ENCODE assay signal across 13 mouse cellular contexts in genomic region chr6:78280541-78280940, GRCm38 (mm10).
DNase-seq lines count a peak whose midpoint lies in the region.
"Had no signal": no experiment of that assay in that cellular context is flagged by ENCODE, and none has a peak within 500 bp of the region (broad histone marks: within the 10 kb centered on the region; RNA-seq: fewer than 3 reads in every experiment).

No protein-coding gene starts in this region.

- peak; percentile 72 for DNase-seq in right cerebral cortex, adult 18-20 months
- DNase-seq in right cerebral cortex, postnatal 4 days: no peak
- DNase-seq in frontal cortex, postnatal 36 days (ENCODE audit: low spot score in 2 of 2): peak; percentile 52 to 65
- DNase-seq in left cerebral cortex, adult 9 months (ENCODE audit: low spot score in 2 of 2): peak; percentile 39 to 60
- DNase-seq in spleen, postnatal 36 days (ENCODE audit: low spot score in 2 of 2): no peak
- DNase-seq in cerebellum, adult 9-11 months: no peak
- DNase-seq in lung, postnatal 14 days: no peak
- DNase-seq: cerebellum, adult 11 months; cerebellum, postnatal 36 days; heart, postnatal 14 days; lung, adult 18-20 months; lung, postnatal 36 days; spleen, adult 18-20 months had no signal

Comparison
In these comparisons a context has a peak if more than half of its experiments do, and no peak if none do; other contexts are left out.
1. DNase-seq: peak in right cerebral cortex, adult 18-20 months (single experiment), frontal cortex, postnatal 36 days (2 of 2) and left cerebral cortex, adult 9 months (2 of 2); none in right cerebral cortex, postnatal 4 days (single experiment), spleen, postnatal 36 days (0 of 2), cerebellum, adult 9-11 months (single experiment) and lung, postnatal 14 days (single experiment).